Comparison of ENCODE assay signal across 24 mouse cellular contexts in the genomic region with DNA sequence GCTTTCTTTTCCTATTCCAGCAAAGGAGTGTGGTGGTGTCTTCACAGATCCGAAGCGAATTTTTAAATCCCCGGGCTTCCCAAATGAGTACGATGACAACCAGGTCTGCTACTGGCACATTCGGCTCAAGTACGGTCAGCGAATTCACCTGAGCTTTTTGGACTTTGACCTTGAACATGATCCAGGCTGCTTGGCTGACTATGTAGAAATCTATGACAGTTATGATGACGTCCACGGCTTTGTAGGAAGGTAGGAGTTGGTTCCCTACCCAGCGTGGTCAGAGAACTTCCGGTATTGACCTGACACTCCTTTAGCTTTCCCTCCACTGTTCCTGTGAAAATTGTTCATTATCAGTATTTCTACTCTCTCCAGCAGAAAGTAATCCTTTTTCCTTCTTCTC.
"Had no signal": no experiment of that assay in that cellular context is flagged by ENCODE, and none has a peak within 500 bp of the region (broad histone marks: within the 10 kb centered on the region; RNA-seq: fewer than 3 reads in every experiment).

No protein-coding gene starts in this region.

- H3K4me3 ChIP-seq: gastrocnemius, adult 2 months; heart, embryonic 10.5 days; heart, embryonic 12.5 days; hindbrain, embryonic 10.5 days; hindbrain, embryonic 12.5 days; intestine, embryonic 15.5 days; kidney, embryonic 15.5 days; layer of hippocampus, adult 2 months; left cerebral cortex, adult 2 months; limb, embryonic 10.5 days; limb, embryonic 12.5 days had no signal

- H3K36me3 ChIP-seq: heart, embryonic 10.5 days; heart, embryonic 12.5 days; intestine, embryonic 15.5 days; kidney, embryonic 15.5 days had no signal

- H3K4me1 ChIP-seq: intestine, embryonic 15.5 days; limb, embryonic 10.5 days; limb, embryonic 12.5 days had no signal

- DNase-seq: gastrocnemius, adult 2 months; gastrocnemius, postnatal 10 days; gastrocnemius, postnatal 25 days; heart, adult 18-20 months; heart, postnatal 10 days; heart, postnatal 4 days; kidney, postnatal 10 days; kidney, postnatal 4 days had no signal

- H3K4me2 ChIP-seq: heart, embryonic 12.5 days; hindbrain, embryonic 12.5 days; hindbrain, embryonic 14.5 days; intestine, embryonic 15.5 days; kidney, embryonic 15.5 days; limb, embryonic 12.5 days; liver, embryonic 11.5 days had no signal

- H3K9ac ChIP-seq: heart, embryonic 12.5 days; hindbrain, embryonic 12.5 days; hindbrain, embryonic 14.5 days; intestine, embryonic 15.5 days; kidney, embryonic 15.5 days; limb, embryonic 12.5 days; liver, embryonic 14.5 days had no signal

- H3K27ac ChIP-seq: gastrocnemius, adult 2 months; heart, embryonic 10.5 days; hindbrain, embryonic 10.5 days; hindbrain, embryonic 12.5 days; hindbrain, embryonic 14.5 days; intestine, embryonic 15.5 days; kidney, embryonic 15.5 days; layer of hippocampus, adult 2 months; left cerebral cortex, adult 2 months; limb, embryonic 10.5 days; limb, embryonic 12.5 days; liver, embryonic 14.5 days had no signal

- H3K27me3 ChIP-seq: heart, embryonic 12.5 days; hindbrain, embryonic 12.5 days; intestine, embryonic 15.5 days; kidney, embryonic 15.5 days; limb, embryonic 12.5 days had no signal

- ATAC-seq: forebrain, embryonic 16.5 days; hindbrain, embryonic 16.5 days; inflammation-experienced regulatory T-cells, adult 6 months; intestine, embryonic 15.5 days had no signal

- H3K9me3 ChIP-seq: heart, embryonic 10.5 days; heart, embryonic 12.5 days; hindbrain, embryonic 10.5 days; hindbrain, embryonic 12.5 days; intestine, embryonic 15.5 days; kidney, embryonic 15.5 days; limb, embryonic 10.5 days; limb, embryonic 12.5 days had no signal
